Mouse (Mus musculus): ENCODE results near the gene Gm1123. TPM values are rescaled to one million over a fixed set of nuclear protein-coding genes. Genes with fewer than 3 reads are reported as not detected.

Gene Gm1123
- total RNA-seq, 1 experiment: not detected

GRCm38 (mm10) chr9:99042641-99043040 is 7.1 kb upstream of the Gm1123 start:
- in situ Hi-C loops (cut with MboI; ENCODE audit: low sequenced_read_pairs in 2 of 2, unreplicated experiment in 2 of 2): no loop called here
- Histone ChIP-seq H3K9me3 (ENCODE audit: control insufficient read depth, insufficient read depth, low read depth, low read length) (no peaks in the 10 kb centered on the region), H3K27ac (ENCODE audit: insufficient read depth, low read depth, low read length, poor library complexity, severe bottlenecking) (no peak overlapping the region), H3K4me3 (ENCODE audit: insufficient read depth in 1 of 2, low read depth in 1 of 2, low read length in 2 of 2, poor library complexity in 1 of 2, severe bottlenecking in 1 of 2) (no peak overlapping the region), H3K9ac (ENCODE audit: insufficient read depth, low read depth, low read length, poor library complexity, severe bottlenecking) (no peak overlapping the region), H3K4me1 (ENCODE audit: control insufficient read depth in 2 of 2, insufficient read depth in 2 of 2, low read length in 2 of 2, poor library complexity in 1 of 2) (no peaks in the 10 kb centered on the region), H3K36me3 (ENCODE audit: control insufficient read depth, insufficient read depth, low read length, poor library complexity, severe bottlenecking) (peaks cover 34% of the 10 kb centered on the region)
- TF ChIP-seq CHD2 (IDR thresholded peaks at IDR 0.05; ENCODE audit: low read depth, low read length): no peak
- no peak for DNase-seq (ENCODE audit: low read depth, low spot score)

DNA sequence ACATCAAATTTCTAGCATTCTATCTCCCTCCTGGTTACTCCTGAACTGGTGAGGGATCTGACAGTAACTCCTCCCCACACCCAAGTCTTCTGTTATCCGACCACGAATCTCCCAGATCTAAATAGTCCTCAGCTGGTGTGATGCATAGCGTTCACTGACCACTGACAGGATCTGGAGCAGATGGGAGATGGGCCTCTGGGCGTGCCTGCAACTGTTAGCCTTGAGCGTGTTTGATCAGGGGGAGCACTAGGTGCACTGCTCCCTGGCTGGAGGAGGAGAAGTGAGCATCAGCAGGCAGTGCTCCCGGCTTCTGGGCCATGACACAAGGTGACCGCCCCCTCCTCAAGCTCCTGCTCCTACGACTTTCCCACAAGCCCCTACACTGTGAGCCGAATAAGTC is 6.5 kb upstream of the Gm1123 start:
- Histone ChIP-seq H3K4me3 (ENCODE audit: insufficient read depth in 1 of 2, low read depth in 1 of 2, low read length in 2 of 2, poor library complexity in 1 of 2, severe bottlenecking in 1 of 2) (no peak overlapping the region), H3K9me3 (ENCODE audit: control insufficient read depth, insufficient read depth, low read depth, low read length) (no peaks in the 10 kb centered on the region), H3K36me3 (ENCODE audit: control insufficient read depth, insufficient read depth, low read length, poor library complexity, severe bottlenecking) (peaks cover 32% of the 10 kb centered on the region), H3K4me1 (ENCODE audit: control insufficient read depth in 2 of 2, insufficient read depth in 2 of 2, low read length in 2 of 2, poor library complexity in 1 of 2) (no peaks in the 10 kb centered on the region), H3K27ac (ENCODE audit: insufficient read depth, low read depth, low read length, poor library complexity, severe bottlenecking) (no peak overlapping the region), H3K9ac (ENCODE audit: insufficient read depth, low read depth, low read length, poor library complexity, severe bottlenecking) (no peak overlapping the region)
- no peak for DNase-seq (ENCODE audit: low read depth, low spot score)
- in situ Hi-C loops (cut with MboI; ENCODE audit: low sequenced_read_pairs in 2 of 2, unreplicated experiment in 2 of 2): no loop called here
- TF ChIP-seq CHD2 (IDR thresholded peaks at IDR 0.05; ENCODE audit: low read depth, low read length): no peak
- TF ChIP-seq ZNF384 (IDR thresholded peaks at IDR 0.05; ENCODE audit: low read depth, low read length): no peak
- TF ChIP-seq MAFK (IDR thresholded peaks at IDR 0.05; ENCODE audit: insufficient read depth, low read depth, low read length): no peak
- no peak for TF ChIP-seq ZC3H11A (IDR thresholded peaks at IDR 0.05; ENCODE audit: borderline replicate concordance, low read depth, low read length)
- TF ChIP-seq HCFC1 (IDR thresholded peaks at IDR 0.05; ENCODE audit: borderline replicate concordance, insufficient read depth, low read length): no peak

DNA sequence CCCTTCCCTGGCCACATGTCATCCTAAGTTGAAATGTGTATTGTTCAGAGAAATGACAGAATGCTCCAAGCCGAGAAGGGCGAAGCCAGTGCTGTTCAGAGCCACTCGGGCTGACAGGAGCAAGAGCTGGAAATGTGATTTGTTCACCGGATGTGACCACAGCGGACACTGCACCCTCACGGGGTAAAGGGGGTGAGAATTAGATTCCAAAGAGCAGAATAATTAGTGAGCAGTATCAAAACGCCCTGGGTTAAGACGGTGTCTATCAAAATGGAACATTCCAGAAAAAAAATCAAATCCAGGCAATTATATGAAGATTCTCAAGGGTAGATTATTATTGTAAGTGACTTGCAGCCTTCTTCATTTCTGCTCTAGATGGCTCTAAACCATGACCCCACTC is 1.4 kb downstream of the Gm1123 start:
- Histone ChIP-seq H3K4me3 (ENCODE audit: insufficient read depth in 1 of 2, low read depth in 1 of 2, low read length in 2 of 2, poor library complexity in 1 of 2, severe bottlenecking in 1 of 2) (no peak overlapping the region), H3K9me3 (ENCODE audit: control insufficient read depth, insufficient read depth, low read depth, low read length) (no peaks in the 10 kb centered on the region), H3K9ac (ENCODE audit: insufficient read depth, low read depth, low read length, poor library complexity, severe bottlenecking) (no peak overlapping the region), H3K36me3 (ENCODE audit: control insufficient read depth, insufficient read depth, low read length, poor library complexity, severe bottlenecking) (no peaks in the 10 kb centered on the region), H3K4me1 (ENCODE audit: control insufficient read depth in 2 of 2, insufficient read depth in 2 of 2, low read length in 2 of 2, poor library complexity in 1 of 2) (peaks cover 0 to 8% of the 10 kb centered on the region in 2 experiments; a peak in 1 of 4 replicates), H3K27ac (ENCODE audit: insufficient read depth, low read depth, low read length, poor library complexity, severe bottlenecking) (no peak overlapping the region)
- in situ Hi-C loops (cut with MboI; ENCODE audit: low sequenced_read_pairs in 2 of 2, unreplicated experiment in 2 of 2): no loop called here
- TF ChIP-seq HCFC1 (IDR thresholded peaks at IDR 0.05; ENCODE audit: borderline replicate concordance, insufficient read depth, low read length) (no peak), CHD2 (IDR thresholded peaks at IDR 0.05; ENCODE audit: low read depth, low read length) (no peak), MAFK (IDR thresholded peaks at IDR 0.05; ENCODE audit: insufficient read depth, low read depth, low read length) (no peak), ZNF384 (IDR thresholded peaks at IDR 0.05; ENCODE audit: low read depth, low read length) (no peak), ZC3H11A (IDR thresholded peaks at IDR 0.05; ENCODE audit: borderline replicate concordance, low read depth, low read length) (no peak)
- DNase-seq (ENCODE audit: low read depth, low spot score): no peak

DNA sequence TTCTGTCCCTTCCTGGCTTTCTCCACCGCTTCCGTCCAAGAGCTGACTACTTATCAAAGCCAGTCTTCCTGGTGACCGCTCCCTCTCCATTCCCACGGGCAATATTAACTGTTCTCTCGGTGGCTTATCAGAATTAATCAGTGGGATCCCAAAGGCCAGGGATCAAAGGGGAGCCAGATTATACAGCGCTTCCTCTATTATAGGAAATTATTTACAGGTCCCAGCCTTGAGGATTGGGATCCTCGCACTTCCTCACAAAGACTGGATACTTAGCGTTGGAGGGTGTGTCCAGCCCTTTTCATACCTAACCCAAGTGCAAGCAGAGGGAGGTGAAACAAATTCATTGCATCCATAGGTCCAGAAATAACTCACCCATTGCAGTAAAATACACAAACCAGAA is 3.5 kb downstream of the Gm1123 start:
- in situ Hi-C loops (cut with MboI; ENCODE audit: low sequenced_read_pairs in 2 of 2, unreplicated experiment in 2 of 2): no loop called here
- H3K4me1 ChIP-seq (ENCODE audit: control insufficient read depth in 2 of 2, insufficient read depth in 2 of 2, low read length in 2 of 2, poor library complexity in 1 of 2): peaks cover 0 to 8% of the 10 kb centered on the region in 2 experiments; a peak in 1 of 4 replicates
- no peaks in the 10 kb centered on the region for H3K9me3 ChIP-seq (ENCODE audit: control insufficient read depth, insufficient read depth, low read depth, low read length)
- H3K36me3 ChIP-seq (ENCODE audit: control insufficient read depth, insufficient read depth, low read length, poor library complexity, severe bottlenecking): no peaks in the 10 kb centered on the region
- TF ChIP-seq MAFK (IDR thresholded peaks at IDR 0.05; ENCODE audit: insufficient read depth, low read depth, low read length) (no peak), CHD2 (IDR thresholded peaks at IDR 0.05; ENCODE audit: low read depth, low read length) (no peak), ZNF384 (IDR thresholded peaks at IDR 0.05; ENCODE audit: low read depth, low read length) (no peak), HCFC1 (IDR thresholded peaks at IDR 0.05; ENCODE audit: borderline replicate concordance, insufficient read depth, low read length) (no peak), ZC3H11A (IDR thresholded peaks at IDR 0.05; ENCODE audit: borderline replicate concordance, low read depth, low read length) (no peak)
- no peak overlapping the region for H3K4me3 ChIP-seq (ENCODE audit: insufficient read depth in 1 of 2, low read depth in 1 of 2, low read length in 2 of 2, poor library complexity in 1 of 2, severe bottlenecking in 1 of 2)
- H3K27ac ChIP-seq (ENCODE audit: insufficient read depth, low read depth, low read length, poor library complexity, severe bottlenecking): no peak overlapping the region
- no peak for DNase-seq (ENCODE audit: low read depth, low spot score)
- no peak overlapping the region for H3K9ac ChIP-seq (ENCODE audit: insufficient read depth, low read depth, low read length, poor library complexity, severe bottlenecking)

DNA sequence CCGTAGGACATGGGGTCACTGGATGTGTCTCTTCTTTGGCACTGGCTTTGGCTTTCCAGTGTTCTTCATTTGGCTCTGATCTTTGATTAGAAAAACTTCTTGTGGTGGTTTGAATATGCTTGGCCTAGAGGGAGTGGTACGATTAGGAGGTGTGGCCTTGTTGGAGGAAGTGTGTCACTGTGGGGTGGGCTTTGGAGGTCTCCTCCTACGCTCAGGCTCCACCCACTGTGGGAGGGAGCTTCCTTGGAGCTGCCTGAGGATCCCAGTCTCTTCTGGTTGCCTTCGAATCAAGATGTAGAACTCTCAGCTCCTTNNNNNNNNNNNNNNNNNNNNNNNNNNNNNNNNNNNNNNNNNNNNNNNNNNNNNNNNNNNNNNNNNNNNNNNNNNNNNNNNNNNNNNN is 13.8 kb downstream of the Gm1123 start:
- H3K36me3 ChIP-seq (ENCODE audit: control insufficient read depth, insufficient read depth, low read length, poor library complexity, severe bottlenecking): no peaks in the 10 kb centered on the region
- H3K9me3 ChIP-seq (ENCODE audit: control insufficient read depth, insufficient read depth, low read depth, low read length): no peaks in the 10 kb centered on the region
- H3K27ac ChIP-seq (ENCODE audit: insufficient read depth, low read depth, low read length, poor library complexity, severe bottlenecking): no peak overlapping the region
- no peak overlapping the region for H3K4me3 ChIP-seq (ENCODE audit: insufficient read depth in 1 of 2, low read depth in 1 of 2, low read length in 2 of 2, poor library complexity in 1 of 2, severe bottlenecking in 1 of 2)
- peak; percentile 37 for DNase-seq (ENCODE audit: low read depth, low spot score)
- peaks cover 0 to 5% of the 10 kb centered on the region in 2 experiments; a peak in 1 of 4 replicates for H3K4me1 ChIP-seq (ENCODE audit: control insufficient read depth in 2 of 2, insufficient read depth in 2 of 2, low read length in 2 of 2, poor library complexity in 1 of 2)
- TF ChIP-seq MAFK (IDR thresholded peaks at IDR 0.05; ENCODE audit: insufficient read depth, low read depth, low read length): no peak
- no peak for TF ChIP-seq HCFC1 (IDR thresholded peaks at IDR 0.05; ENCODE audit: borderline replicate concordance, insufficient read depth, low read length)
- H3K9ac ChIP-seq (ENCODE audit: insufficient read depth, low read depth, low read length, poor library complexity, severe bottlenecking): no peak overlapping the region
- in situ Hi-C loops (cut with MboI; ENCODE audit: low sequenced_read_pairs in 2 of 2, unreplicated experiment in 2 of 2): no loop called here

Measured in ES-E14 (cell line).